Mouse (Mus musculus) liver, postnatal 0 days (tissue): Measurements from ENCODE around the gene Trim41. TPM values are rescaled to one million over a fixed set of nuclear protein-coding genes. Genes with fewer than 3 reads are reported as not detected.
"Not testable (repeated sequence)": the region's sequence is repeated elsewhere in the genome, so short reads cannot be mapped to it uniquely, and the experiment has no call there.

ENCODE experiments used
- ATAC-seq: fragments of 200-750 bp; cut with Nextera tagmentation; 2 replicates; pipeline ENCODE4 v1.8.0; 2017; ENCODE audit warnings: mild to moderate bottlenecking, moderate library complexity
- DNase-seq: peaks from one replicate; pipeline ENCODE4 v3.0.0-alpha.2; 2016
- H3K27ac ChIP-seq: fragments of 300-500 bp; sonication (generic); 2 replicates; pipeline ENCODE4 v1.5.1; 2014; ENCODE audit warnings: antibody characterized with exemption, moderate library complexity, mild to moderate bottlenecking, low read depth
- H3K27me3 ChIP-seq: fragments of 300-500 bp; sonication (generic); 2 replicates; pipeline ENCODE4 v1.6.1; 2014; ENCODE audit warnings: low read length, control low read depth, mixed read lengths; ENCODE audit not compliant: insufficient read depth
- H3K36me3 ChIP-seq: fragments of 300-500 bp; sonication (generic); replicated peaks from 2 replicates; pipeline ENCODE4 v1.6.1; 2014; ENCODE audit warnings: mild to moderate bottlenecking, control low read depth, low read length, moderate library complexity, mixed read lengths; ENCODE audit not compliant: insufficient read depth
- H3K4me1 ChIP-seq: fragments of 300-500 bp; sonication (generic); 2 replicates; pipeline ENCODE4 v1.6.1; 2014; ENCODE audit warnings: antibody characterized with exemption, mild to moderate bottlenecking, control low read depth; ENCODE audit not compliant: insufficient read depth
- H3K4me2 ChIP-seq: fragments of 300-500 bp; sonication (generic); 2 replicates; pipeline ENCODE4 v1.6.1; 2014; ENCODE audit warnings: low read depth, mild to moderate bottlenecking, low read length, moderate library complexity, mixed read lengths
- H3K4me3 ChIP-seq: fragments of 300-500 bp; sonication (generic); 2 replicates; pipeline ENCODE4 v1.5.1; 2014; ENCODE audit warnings: low read depth, low read length
- H3K9ac ChIP-seq: fragments of 300-500 bp; sonication (generic); replicated peaks from 2 replicates; pipeline ENCODE4 v1.6.1; 2014; ENCODE audit warnings: mild to moderate bottlenecking, moderate library complexity
- H3K9me3 ChIP-seq: fragments of 300-500 bp; sonication (generic); 2 replicates; pipeline ENCODE4 v1.6.1; 2016; ENCODE audit warnings: mild to moderate bottlenecking, control low read depth, low read length, mixed read lengths
- CTCF ChIP-seq: sonication (generic); IDR thresholded peaks from 2 replicates; pipeline ENCODE4 v1.5.1; 2016; ENCODE audit warnings: antibody characterized with exemption, low read depth
- EP300 ChIP-seq: IDR thresholded peaks from 2 replicates; pipeline ENCODE4 v1.6.1; 2016; ENCODE audit warnings: antibody characterized with exemption, low read depth, mild to moderate bottlenecking
- WGBS: fragments of 180-500 bp; shearing (Covaris S2); extraction: QIAGEN DNeasy Blood & Tissue Kit; methylation state at CpG from one replicate; pipeline ENCODE4 v1.1.7; 2014; ENCODE audit not compliant: insufficient replicate concordance; 5-methylcytosine and 5-hydroxymethylcytosine counted together
- polyA plus RNA-seq: library from polyadenylated mRNA; unstranded; fragments of >200 nt; fragmentation: Nextera tagmentation; extraction: Ambion mirVana; gene quantifications from 2 replicates; pipeline ENCODE4 v1.2.1, GENCODE M21; 2015

Trim41 gene
- polyA plus RNA-seq, 1 experiment from 2014 or later = 2.3 TPM

GRCm38 (mm10) chr11:48798308-48798707 is 18.8 kb downstream of the Trim41 start:
- peak overlapping the region; percentile 74; the same call in 1 of the 2 replicates for H3K4me3 ChIP-seq
- H3K27me3 ChIP-seq = no peaks in the 10 kb centered on the region
- DNase-seq (no peak), ATAC-seq (no peak)
- peak overlapping the region; percentile 85 for H3K4me2 ChIP-seq
- TF ChIP-seq CTCF (no peak), EP300 (no peak)
- peak overlapping the region; percentile 68 for H3K9ac ChIP-seq
- WGBS = 55% methylated on average over 7 of the region's 7 CpGs
- H3K9me3 ChIP-seq = no peaks in the 10 kb centered on the region
- peaks cover 36% of the 10 kb centered on the region for H3K4me1 ChIP-seq
- peak overlapping the region; percentile 45; the same call in 1 of the 2 replicates for H3K27ac ChIP-seq
- H3K36me3 ChIP-seq = peaks cover 19% of the 10 kb centered on the region

GRCm38 (mm10) chr11:48797287-48797686 is 19.9 kb downstream of the Trim41 start:
- Histone ChIP-seq H3K9ac (no peak overlapping the region), H3K36me3 (peaks cover 9% of the 10 kb centered on the region), H3K4me2 (peak overlapping the region; percentile 85; the same call in 1 of the 2 replicates), H3K27ac (no peak overlapping the region), H3K4me3 (no peak overlapping the region), H3K4me1 (peaks cover 28% of the 10 kb centered on the region), H3K27me3 (no peaks in the 10 kb centered on the region), H3K9me3 (no peaks in the 10 kb centered on the region)
- 49% methylated on average over 5 of the region's 5 CpGs for WGBS
- TF ChIP-seq EP300 (no peak), CTCF (no peak)
- DNase-seq (no peak), ATAC-seq (no peak)

DNA sequence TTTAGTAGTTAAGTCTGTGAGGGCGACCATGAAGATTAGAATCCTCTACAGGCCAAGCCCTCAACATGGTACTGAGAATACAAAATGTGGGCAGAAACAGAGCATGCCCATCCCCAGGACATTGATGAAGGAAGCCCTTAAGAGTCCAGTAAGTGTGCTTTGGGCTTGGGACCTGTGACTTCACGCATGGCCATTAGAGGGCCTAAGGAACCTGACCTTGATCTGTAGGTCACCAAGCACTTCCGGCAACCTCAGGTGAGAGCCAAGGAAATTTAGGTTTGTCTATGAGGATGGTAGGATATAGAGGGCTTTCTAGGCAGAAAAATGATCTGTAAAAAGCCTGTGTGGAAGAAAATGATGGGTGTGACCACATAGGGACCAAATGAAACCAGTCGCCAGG is 20.9 kb downstream of the Trim41 start:
- no peak for DNase-seq
- Histone ChIP-seq H3K9me3 (no peaks in the 10 kb centered on the region), H3K4me2 (no peak overlapping the region), H3K4me1 (peaks cover 20% of the 10 kb centered on the region), H3K27ac (no peak overlapping the region; the same call in 1 of the 2 replicates), H3K9ac (no peak overlapping the region), H3K4me3 (no peak overlapping the region), H3K27me3 (no peaks in the 10 kb centered on the region), H3K36me3 (no peaks in the 10 kb centered on the region)
- 79% methylated on average over 4 of the region's 4 CpGs for WGBS
- no peak for ATAC-seq
- TF ChIP-seq EP300 (no peak), CTCF (peak; percentile 37)

- H3K9ac ChIP-seq = no peak overlapping the region
- H3K4me2 ChIP-seq = no peak overlapping the region
- TF ChIP-seq EP300 (no peak), CTCF (no peak)
- DNase-seq (no peak), ATAC-seq (no peak)
- no peak overlapping the region for H3K4me3 ChIP-seq
- no peaks in the 10 kb centered on the region for H3K9me3 ChIP-seq
- H3K36me3 ChIP-seq = no peaks in the 10 kb centered on the region
- no peak overlapping the region for H3K27ac ChIP-seq
- no peaks in the 10 kb centered on the region for H3K27me3 ChIP-seq
- 93% methylated on average over 7 of the region's 7 CpGs for WGBS
- peaks cover 25% of the 10 kb centered on the region for H3K4me1 ChIP-seq
Measured at GRCm38 (mm10) chr11:48795221-48795620, 21.9 kb downstream of the Trim41 start.

DNA sequence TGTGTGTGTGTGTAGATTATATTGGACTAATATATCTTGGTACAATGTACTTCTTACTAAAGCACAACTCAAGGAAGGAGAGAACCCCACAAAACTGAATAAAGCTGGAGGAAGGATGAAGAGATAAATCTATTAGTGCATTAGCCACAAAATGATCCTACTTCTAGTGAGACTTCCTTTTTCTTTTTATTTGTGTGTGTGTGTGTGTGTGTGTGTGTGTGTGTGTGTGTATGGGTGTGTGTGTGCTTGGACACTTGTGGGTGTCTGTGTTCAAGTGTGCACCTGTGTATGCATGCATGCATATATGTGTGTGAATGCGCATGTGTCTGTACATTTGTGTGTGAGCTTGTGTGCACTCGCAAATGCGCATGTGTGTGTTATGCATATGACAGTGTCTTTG is 24.0 kb downstream of the Trim41 start:
- Histone ChIP-seq H3K4me3 (no peak overlapping the region), H3K4me2 (no peak overlapping the region), H3K9ac (no peak overlapping the region), H3K27me3 (no peaks in the 10 kb centered on the region), H3K4me1 (peaks cover 16% of the 10 kb centered on the region), H3K9me3 (no peaks in the 10 kb centered on the region), H3K36me3 (no peaks in the 10 kb centered on the region), H3K27ac (no peak overlapping the region)
- ATAC-seq = no peak
- TF ChIP-seq EP300 (no peak), CTCF (no peak)
- WGBS = 98% methylated on average over 3 of the region's 3 CpGs
- DNase-seq = no peak

DNA sequence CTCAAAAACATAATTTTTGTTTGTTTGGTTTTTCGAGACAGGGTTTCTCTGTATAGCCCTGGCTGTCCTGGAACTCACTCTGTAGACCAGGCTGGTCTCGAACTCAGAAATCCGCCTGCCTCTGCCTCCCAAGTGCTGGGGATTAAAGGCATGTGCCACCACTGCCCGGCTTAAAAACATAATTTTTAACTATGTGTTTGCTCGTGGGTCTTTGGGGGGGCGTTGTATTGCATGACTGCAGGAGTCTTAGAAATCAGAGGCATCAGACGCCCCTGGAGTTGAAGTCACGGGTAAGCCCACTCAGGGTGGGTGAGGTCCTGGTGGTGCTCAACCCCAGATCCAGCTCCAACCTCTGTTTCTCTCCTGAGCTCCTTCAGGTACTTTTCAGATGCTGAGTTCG is 25.3 kb downstream of the Trim41 start:
- H3K27ac ChIP-seq, H3K9ac ChIP-seq: not testable (repeated sequence)

GRCm38 (mm10) chr11:48790946-48791345 is 26.2 kb downstream of the Trim41 start:
- WGBS = 50% methylated on average over 8 of the region's 8 CpGs
- Histone ChIP-seq H3K9ac (0 out of 2 replicates have a peak overlapping the region, but pooled peaks have one; percentile 5), H3K27me3 (no peaks in the 10 kb centered on the region), H3K27ac (no peak overlapping the region), H3K4me3 (no peak overlapping the region), H3K36me3 (no peaks in the 10 kb centered on the region), H3K9me3 (no peaks in the 10 kb centered on the region), H3K4me1 (peaks cover 5% of the 10 kb centered on the region), H3K4me2 (peak overlapping the region; percentile 60)
- no peak for ATAC-seq
- no peak for DNase-seq
- TF ChIP-seq CTCF (no peak), EP300 (no peak)

More for the DNA sequence above, 25.3 kb downstream of the Trim41 start:
- H3K4me3 ChIP-seq, H3K4me1 ChIP-seq, H3K36me3 ChIP-seq, H3K9me3 ChIP-seq, DNase-seq, H3K27me3 ChIP-seq, H3K4me2 ChIP-seq, ATAC-seq: not testable (repeated sequence)
- 81% methylated on average over 9 of the region's 9 CpGs for WGBS
